Mouse (Mus musculus): Measurements from ENCODE around the gene Cttn.

Gene Cttn

DNA sequence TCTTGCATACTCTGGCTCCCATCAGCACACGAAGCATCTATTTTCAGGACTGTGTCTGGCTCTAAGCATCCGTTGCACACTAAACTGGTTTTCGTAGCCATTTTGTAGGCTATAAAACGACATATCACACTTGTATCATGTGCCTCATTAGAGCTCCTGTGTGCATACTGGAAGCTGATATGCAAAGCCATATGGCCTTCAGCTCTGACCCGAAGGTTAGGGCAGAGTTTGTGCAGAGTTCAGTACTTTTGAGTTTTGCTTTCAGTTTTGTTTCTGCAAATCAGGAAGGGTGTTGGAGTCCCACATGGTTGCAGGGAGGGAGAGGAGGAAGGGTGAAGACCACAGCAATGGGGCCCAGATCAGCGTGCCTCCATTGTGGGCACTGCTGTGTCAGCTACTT is 79.1 kb downstream of the Cttn start:
- no peak for DNase-seq (ENCODE audit: low spot score in 2 of 2)

DNA sequence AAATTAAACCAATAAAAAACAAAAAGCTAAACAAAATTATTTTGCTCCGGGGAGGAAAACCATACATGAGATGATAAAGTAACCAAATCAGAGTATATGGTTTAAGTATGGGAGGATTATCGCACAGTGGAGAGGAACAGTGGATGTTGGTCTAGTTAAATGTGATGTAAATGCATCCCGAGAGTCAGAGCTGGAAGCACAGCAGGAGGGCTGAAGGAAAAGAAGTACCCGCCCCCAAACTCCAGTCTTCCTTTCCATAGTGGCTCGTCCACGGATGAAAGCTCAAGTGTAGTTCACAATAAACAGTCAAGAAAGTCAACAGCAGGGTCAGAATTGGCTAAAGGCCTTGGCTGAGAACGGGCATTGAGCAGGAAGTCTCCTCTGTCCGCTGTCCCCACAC is 80.1 kb downstream of the Cttn start:
- no peak for DNase-seq (ENCODE audit: low spot score in 2 of 2)

DNA sequence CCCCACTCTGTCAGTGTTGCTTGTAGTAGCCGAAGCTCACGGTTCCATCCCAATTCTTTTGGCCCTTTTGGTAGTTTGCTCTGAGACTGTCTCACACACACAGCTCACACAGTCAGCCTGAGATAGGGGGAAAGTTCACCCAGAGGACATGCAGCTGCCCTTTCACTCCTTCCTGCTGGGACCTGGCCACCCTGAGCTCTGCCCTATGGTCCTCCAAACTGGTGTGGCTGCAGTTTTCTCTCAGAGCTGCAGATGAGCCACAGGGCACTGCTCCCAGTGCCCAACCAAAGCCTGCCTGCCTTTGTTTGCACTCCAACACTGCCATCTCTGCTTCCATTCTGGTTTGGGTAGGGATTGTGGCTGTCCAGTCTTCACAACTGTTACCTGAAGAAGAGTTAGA is 81.1 kb downstream of the Cttn start:
- no peak for DNase-seq (ENCODE audit: low spot score in 2 of 2)

DNA sequence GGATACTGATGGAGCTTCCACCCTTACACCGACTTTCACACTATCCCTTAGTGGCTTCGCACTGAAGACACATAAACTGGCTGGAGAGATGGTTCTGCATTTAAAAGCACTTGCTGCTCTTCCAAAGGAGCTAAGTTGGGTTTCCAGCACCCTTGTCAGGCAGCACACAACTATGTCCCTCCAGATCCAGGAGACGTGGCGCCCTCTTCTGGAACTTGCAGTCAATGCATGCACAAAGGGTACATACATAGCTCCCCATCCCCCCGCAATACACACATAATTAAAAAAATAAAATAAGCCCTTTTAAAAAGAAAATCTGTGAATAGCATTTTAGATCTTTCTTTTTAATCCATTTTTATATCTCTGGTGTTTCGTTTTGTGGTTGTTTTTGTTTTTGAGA is 83.3 kb downstream of the Cttn start:
- no peak for DNase-seq (ENCODE audit: low spot score in 2 of 2)
